Mouse (Mus musculus) kidney, postnatal 14 days (tissue): ENCODE measurements at regions not wholly inside any gene's neighbourhood (a gene's known extent, or its start where the extent isn't known, plus 50 kb on each side); places are given as distances from the start of the nearest gene placed in this dataset.
"Not testable (repeated sequence)": the region's sequence is repeated elsewhere in the genome, so short reads cannot be mapped to it uniquely, and the experiment has no call there.

Experiments used
- DNase-seq: peaks from one replicate; pipeline ENCODE4 v3.0.0; 2022; ENCODE audit warnings: mixed read lengths

DNA sequence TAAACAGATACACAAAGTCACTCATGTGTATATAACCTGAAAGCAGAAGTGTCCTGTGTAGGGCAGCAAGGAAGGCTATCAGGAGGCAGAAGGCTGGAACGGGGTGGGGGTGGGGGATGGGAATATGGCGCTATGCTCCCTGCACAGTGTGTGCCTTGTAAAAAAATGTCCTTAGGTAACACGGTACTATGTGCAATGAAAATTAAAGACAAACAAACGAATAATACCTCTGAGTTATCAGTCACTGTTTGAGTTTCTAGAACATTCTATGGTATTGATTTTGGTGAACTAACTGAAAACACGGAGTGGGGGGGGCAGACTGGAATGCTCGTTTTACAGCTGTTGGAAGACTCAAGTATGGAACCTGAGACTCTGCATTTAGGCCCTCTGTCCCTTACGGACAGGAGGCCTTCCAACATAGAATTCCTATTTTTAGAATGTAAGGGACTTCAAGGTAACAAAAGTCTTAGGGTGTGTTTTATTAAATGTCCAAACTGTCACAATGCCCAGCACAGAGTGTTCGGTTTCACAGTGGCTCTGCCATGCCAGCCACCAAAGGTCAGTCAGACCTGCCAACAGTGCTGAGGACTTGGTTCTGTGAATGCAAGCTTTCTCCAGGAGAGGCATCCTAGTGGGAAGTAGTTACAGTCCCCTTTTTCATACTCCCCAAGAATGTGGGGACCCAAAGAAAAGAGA is 240.6 kb downstream of the Ano6 start:
- DNase-seq, result no peak

DNA sequence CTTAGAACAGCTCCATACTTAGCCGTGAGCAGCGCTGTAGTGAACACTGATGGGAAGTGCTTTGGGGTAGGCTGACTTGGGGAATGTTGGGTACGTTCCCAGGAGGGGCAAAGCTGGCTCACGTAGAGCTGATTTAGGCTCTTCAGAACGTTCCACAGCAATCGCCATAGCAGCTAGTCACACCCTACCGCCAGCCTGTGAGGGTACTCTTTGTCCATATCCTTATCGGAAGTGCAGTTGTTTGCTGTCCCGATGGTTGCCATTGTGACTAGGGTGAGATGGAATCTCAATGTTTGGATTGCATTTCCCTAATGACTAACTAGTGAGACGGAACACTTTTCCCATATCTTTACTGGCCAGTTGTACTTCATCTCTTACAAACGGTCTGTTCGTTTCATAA is 244.6 kb downstream of the Ano6 start:
- DNase-seq, result no peak

DNA sequence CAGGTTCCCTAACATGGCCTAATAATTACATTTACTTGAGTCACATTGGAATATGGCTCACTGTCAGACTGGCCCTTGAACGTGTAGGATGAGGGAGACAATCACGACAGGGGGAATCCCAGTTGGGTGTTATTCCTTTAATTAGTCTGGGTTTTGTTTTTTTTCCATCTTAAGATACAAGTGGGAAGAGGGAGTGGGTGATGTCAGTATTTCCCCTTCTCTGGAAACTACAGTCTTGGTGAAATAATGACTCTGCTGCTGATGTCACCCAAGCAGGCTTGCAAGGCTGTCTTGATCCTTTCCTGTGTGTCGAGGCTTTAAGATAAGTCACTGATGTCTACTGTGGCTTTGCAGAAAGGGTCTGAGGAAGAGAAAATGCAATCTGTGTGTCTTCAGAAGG is 241.8 kb upstream of the Arid2 start:
- DNase-seq, result no peak

DNA sequence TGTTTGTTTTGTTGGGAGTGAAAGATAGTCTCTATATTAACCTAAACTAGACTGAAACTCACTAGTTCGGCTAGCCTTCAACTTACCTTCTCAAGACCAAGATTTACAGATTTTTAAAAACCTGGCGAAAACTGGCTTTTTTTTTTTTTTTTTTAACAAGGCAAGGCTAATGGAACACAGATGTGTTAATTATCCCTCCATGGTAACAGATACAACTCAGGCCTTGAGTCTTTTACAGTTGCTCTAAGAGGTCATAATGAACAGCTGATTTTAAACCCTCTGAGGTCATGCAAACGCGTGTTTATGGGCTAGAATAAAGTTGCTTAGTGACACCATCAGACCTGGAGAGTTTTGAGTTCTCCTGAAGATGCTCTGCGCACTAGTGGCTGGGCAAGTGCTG is 240.7 kb upstream of the Arid2 start:
- no peak for DNase-seq

DNA sequence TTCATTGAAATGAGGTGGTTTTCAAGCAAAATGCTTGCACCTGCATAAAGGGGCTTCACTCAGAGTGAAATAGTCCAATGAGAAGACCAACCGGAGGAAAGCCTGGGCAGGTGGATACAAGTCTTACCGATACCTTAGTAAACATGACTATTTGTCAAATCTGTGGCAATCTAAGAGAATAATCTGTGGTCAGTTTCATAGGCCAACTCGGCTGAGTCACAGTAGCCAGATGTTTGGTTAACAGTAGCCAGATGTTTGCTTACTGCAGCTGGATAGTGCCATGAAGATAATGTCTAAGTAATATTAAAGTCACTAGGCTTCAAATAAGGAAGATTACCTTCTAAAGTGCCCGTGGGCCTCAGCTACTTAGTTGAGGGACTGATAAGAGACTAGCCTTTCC is 236.9 kb upstream of the Arid2 start:
- DNase-seq, result no peak

DNA sequence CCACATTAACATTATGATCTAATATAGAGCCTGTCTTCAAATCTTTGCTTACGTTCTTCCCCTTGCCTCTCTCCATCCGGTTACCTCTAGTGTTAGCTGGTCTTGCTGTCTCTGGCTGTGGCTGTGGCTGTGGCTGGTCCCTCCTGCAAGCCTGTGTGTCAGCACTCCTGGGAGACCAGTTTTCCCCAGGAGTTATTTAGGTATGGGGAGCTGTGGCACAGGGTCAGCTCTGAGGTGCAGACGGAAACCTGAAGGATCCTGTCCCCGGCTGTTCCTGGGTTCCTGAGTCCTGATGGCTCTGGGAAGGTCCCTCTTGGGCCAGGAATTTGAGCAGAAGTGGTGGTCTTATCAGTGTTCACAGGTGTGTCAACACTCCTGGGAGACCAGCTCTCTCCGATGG is 234.7 kb upstream of the Arid2 start:
- DNase-seq, result no peak

DNA sequence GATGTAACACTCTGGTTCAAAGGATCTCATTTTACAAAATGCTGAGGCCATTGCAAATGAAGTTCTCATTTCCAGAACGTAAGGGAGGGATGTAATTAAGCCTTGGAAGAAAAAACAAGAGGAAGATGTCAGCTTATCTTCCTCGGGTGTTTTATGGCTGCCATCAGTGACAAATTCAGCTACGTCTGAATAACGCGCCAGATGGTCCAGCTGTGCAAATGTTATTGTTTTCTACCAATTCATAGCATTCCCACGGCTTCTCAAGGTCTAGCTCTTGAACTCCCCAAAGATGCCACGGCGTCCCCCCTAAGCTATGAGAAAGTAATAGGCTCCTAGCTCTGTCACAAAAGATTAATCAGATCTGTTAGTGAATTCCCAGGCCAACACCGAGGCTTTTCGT is 232.0 kb upstream of the Arid2 start:
- peak; percentile 17 for DNase-seq

DNA sequence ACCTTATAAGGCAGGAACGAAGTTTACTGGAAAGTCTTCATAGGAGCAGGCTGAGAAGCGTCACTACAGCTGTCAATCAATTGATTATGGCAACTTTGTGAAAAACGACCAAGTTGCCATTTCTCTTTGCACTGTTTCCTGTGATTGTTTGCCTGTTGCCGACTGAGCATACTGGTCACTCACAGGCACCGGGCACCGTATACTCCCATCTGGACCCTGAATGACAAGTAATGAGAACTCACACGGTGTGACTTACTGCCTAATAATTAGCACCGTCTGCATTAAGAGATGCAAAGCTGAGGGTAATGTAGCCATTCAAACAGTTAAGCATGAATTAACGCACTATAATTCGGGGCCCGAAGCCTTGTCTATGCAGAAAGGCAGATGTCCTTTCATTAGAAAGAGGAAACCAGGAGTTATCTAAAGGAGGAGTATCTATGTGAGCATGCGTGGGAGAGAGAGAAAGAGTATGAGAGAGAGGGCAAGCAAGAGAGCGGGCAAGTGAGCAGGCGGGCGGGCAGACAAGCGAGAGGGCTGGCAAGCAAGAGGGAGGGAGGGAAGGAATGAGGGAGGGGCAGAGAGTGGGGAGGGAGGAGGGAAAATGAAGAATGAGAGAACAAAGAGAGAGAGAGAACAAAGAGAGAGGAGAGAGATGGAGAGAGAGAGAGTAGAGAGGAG is 231.4 kb upstream of the Arid2 start:
- DNase-seq, result no peak

DNA sequence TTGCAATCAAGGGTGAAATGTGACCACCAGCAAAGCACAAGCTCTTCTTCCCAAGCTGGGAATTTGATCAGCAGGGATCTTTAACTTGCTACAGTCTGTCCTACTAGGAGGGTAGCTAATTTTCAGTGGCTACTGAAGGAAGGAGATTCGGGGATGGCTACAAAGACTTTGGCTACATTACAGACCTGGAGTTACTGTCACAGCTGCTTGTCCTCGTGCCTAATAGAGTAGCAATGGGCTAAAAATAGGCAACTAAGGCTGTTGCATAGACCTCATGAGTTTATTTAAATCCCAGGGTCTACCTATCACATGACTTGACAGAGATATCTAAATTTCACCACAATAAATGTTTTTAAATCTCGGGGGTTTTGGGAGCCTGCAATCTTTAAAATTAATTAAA is 227.7 kb upstream of the Arid2 start:
- DNase-seq, result no peak

DNA sequence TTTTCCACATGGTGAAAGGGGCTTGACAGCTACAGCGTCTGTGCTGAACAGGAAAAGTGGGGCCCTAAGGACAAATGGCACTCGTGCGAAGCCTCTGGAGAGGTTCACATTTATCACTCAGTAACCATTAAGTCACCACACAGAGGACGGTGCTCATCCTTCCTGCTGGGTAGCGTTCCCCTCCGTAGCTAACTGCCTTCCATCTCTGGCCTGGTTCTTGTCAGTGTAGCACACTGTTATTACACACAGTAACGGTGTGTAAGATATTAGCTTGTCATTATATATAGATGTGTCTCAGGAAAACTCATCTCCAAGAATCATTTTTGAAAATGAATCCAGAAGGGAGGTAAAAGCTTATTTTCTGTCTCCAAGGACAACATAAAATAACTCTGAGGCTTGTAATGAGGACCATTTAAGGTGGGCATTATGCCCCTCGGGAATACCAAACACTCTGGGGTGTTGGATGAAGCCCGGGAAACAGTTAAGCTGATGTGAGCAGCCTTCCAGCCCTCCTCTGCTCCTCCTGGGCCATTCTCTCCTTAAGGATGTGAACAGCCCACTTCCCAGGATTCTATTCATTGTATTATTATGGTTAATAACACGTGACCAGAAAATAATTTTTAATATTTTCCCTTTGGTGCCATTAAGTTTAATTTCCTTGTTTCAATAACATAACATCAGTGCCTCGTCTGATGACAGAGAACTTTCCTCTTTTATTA is 222.7 kb upstream of the Arid2 start:
- no peak for DNase-seq

DNA sequence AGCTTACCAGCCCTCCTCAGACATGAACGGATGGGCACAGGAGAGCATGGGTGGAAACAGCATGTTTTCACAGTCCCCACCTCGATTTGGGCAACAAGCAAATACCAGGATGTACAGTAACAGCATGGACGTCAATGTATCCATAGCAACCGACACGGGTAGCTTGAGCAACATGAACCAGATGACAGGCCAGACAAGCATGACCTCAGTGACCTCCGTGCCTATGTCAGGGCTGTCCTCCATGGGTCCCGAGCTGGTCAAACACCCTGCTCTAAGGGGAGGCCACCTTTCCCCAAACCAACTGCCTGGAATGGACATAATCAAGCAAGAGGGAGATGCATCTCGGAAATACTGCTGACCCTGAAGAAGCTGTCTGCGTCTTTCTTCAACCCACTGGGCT is 211.7 kb upstream of the Arid2 start:
- DNase-seq, result no peak

DNA sequence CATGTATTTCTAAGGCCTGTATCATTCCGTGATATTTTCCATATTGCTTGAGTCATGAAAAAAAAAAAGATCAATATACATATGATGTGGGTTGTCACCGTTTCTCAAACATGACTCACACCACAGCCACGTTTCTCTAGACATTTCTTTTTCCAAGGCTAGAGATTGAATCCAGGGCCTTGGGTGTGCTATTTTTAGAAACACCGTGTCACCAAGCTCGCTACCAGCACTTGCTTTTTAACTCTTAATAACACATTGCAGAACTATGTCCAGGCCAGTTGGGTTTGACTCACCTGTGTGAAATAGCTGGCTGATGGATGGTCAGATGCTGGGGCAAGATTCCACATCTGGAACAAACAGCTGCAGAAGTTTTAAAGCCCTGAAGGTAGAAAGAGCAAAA is 209.6 kb upstream of the Arid2 start:
- DNase-seq, result no peak

DNA sequence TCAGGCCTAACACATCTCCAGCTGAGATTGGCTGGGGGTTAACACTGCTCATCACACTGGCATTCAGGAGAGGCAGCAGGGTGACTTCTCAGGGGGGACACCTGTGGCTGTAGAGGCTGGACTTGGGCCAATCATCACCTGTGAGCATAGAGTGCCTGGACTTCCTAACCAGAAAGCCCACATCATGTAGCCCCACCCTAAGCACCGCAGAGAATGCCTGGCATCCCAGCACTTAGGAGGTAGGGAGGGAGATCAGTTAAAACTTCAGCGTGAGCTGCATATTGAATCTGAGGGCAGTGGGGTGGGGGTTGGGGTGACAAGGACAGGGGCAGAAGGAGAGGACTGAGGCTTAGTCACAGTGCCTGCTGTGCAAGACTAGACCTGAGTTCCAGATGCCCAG is 208.7 kb upstream of the Arid2 start:
- no peak for DNase-seq

DNA sequence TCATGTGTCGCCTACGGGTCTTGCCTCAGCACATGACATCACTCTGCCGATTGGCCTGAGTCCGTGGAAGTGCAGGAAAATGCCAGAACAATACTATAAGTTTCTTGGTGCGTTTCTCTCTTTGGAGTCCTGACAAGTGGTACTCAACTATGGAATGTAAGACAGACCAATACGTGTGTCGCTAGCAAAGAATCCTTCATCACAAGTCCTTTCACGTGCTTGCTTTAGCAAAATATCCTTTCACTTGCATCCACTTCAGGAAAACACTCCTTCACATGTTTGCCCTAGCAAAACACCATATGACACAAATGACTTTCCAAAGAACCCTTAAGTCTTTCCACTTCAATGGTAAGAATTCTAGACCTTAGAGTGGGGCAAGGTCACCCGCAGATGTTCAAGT is 197.6 kb upstream of the Arid2 start:
- no peak for DNase-seq

DNA sequence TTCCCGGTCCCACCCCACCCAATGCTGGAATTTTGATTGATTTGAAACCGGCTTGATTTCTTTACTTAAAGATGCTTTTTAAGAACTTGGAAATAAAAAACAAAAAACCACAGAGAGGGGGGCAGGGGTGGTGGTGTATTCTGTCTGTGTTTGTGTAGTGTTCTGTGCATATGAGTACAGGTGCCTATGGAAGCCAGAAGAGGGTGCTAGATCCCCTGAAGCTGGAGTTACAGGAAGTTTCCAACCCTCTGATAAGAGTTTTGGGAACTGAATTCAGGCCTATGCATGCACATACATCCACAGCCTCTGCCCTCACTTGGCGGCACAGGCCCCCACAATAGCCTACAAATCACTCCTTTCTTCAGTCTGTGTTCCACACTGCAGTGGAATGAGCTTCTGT is 190.9 kb upstream of the Arid2 start:
- no peak for DNase-seq

DNA sequence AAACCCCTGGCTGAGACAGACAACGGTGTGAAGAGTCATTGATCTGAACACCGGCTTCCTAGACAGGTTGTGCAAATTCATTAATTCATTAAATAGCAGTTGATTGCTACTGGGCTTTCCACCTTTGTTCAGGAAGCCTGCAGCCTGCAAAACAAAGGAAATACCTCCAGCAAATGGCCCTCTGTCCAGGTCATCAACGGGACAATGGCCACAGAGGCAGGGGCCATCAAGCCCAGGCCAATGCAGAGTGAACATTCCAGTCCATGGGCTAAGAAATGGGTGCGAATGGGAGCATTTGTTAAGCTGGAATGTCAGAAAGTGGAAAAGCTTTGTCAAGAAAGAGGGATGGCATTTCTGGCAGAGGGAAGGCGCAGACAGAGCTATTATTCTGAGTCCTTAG is 188.5 kb upstream of the Arid2 start:
- no peak for DNase-seq

DNA sequence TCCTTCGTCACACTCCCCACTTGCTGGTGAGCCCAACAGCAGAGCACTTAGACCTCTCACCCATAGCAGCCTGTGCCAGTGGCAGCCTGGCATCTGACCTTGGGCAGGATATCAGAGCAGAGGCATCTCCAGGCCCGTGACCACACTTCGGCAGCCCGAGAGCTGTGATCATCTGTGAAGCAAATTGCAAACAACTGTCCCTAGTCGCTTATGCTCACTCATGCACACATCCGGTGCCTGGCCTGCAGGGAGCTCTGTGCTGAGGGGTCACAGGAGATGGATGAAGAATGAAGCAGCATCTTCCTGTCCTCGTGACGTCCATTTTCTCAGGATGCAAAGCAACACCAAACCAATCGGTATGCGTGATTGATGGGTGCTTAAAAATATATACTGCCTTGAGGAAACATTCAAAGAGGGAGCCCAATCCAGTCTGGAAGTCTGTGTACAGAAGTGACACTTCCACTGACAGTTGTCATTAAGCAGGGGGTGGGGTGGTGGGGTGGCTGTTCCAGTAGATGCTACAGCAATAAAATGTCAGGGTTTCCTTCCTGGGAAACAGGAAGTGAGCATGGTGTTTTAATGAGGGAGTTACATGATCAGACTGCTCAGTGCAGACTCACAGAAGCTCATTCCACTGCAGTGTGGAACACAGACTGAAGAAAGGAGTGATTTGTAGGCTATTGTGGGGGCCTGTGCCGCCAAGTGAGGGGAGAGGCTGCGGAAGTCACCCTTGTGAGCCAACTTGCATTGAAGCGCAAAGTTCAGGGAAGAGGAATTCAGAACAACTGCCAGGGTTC is 187.3 kb upstream of the Arid2 start:
- not testable (repeated sequence) for DNase-seq

DNA sequence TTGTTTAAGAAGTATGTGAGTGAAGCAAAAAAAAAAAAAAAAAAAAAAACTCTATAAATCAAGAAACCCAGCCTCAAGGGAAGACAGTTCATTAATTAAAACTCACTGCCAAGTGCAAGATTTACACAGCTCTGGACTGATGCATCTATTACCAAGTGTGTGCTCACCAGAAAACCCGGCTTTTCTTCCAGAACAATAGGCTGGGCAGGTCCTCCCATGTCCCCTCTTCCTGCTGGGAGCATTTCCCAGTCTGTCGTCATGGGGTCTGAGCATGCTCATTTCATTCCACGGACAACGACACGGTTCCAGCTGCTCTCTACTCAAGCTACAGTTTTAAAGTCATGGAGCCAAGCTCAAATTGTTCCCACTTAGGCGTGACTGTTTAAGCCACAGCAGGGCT is 183.6 kb upstream of the Arid2 start:
- DNase-seq, result peak; percentile 60

DNA sequence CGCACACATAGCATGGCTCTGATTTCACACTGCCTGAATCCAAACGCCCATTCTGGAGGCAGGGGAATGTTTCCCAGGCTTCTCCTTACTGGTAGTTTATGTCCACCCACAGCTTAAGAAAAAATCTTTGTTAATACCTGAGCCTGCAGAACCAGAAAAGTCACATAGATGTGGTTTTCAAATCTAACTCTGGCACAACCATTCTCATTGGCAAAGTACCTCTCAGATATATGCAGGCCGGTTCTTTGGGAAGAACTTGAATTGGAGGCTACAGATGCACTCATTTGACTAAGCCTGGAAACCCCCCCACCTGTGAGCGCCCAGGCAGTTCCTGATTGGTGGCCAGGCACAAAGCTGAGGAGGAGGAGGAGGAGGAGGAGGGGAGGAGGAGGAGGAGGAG is 179.8 kb upstream of the Arid2 start:
- no peak for DNase-seq

DNA sequence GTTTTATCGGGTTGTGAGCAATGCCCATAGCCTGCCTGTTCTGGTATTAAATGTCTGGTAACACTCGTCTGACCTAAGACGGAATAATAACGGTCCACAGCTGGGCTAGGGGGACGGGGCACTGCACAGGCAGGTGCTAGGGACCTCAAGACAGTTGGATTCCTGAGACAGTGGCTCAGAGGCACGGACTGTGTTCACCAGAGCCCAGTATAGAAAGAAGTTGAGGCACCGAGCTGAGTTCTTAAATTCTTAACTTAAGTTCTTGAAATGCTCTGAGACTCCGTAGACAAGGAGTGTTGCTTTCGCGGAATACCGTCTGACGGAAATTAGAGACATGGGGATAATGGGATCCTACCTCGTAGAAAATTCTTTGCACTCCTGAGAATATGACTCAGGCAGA is 174.2 kb upstream of the Arid2 start:
- no peak for DNase-seq

DNA sequence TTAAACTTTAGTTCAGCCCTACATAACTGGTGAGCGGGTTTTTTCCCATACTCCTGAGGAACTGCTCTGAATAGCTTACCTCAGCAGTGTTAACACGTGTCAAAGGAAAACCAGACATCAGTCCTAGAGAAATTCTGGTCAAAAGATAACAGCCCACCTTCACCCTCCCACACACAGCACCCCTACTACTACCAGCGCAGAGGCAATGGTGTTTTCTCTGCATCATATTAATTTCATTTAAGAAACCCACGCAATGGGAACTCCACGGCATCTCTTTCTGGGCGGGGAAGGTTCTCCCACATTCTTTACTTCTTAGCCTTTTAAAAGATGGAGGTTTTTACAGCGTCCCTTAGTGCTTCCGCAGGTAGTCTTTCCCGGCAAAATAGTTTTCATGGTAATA is 172.7 kb upstream of the Arid2 start:
- no peak for DNase-seq

DNA sequence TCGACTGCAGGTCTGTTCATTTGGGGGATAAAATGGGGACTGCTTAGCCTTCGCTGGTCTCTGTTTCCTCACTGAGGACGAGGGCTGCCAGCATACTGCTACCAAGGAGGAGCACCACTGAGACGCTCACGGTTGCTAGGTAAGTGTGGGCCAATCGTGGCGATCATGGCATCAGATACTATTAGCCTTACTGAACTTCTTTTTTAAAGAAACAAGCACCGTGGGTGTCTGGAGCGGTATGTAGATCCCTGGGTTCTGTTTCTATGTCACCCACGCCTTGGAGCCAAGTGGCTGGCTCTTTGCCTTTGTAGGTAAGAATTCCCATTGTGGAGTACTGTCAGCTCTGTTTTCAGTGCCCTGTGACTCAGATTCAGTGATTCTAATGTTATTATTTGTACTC is 172.1 kb upstream of the Arid2 start:
- DNase-seq, result no peak

DNA sequence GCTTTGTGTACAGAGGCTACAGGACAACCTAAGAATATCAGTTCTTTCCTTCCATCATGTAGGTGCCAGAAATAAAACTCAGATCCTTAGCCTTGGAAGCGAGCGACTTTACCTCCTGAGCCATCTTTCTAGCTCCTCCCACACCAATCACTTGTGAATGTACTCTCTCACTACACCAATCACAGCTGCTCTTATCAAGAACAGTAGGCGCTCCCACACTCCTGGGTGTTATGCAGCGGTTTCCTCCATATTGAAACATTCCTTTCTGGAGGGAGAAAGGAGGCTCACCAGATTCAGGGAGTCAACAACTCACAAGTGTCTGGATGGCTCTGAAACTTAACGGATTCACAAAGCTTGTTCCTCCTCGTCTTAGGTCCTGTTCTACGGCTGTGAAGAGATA is 168.1 kb upstream of the Arid2 start:
- DNase-seq, result no peak

DNA sequence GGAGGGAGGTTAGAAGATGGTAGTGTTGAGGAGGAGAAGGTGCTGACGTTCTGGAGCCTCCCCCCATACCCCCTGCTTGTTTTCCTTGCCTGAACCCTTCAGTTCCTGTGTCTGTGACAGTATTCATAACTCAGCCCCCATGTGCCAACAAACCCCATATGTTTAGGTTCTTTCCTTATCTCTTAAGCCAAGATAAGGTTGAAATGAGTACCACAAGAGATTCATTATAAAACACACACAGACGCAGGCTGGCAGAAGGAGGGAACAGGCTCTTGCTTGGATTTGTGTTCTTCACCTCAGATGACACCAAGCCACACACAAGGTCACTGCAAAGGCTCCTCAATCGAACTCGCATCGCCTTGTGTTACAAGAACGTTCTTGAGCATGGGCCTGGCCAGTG is 162.9 kb upstream of the Arid2 start:
- DNase-seq, result no peak
